Mouse (Mus musculus) intestine, embryonic 14.5 days (tissue): ENCODE measurements around the gene Fam184b. TPM values are rescaled to one million over a fixed set of nuclear protein-coding genes. Genes with fewer than 3 reads are reported as not detected.

Experiments
- ATAC-seq: fragments of 200-750 bp; cut with Nextera tagmentation; replicated peaks from 2 replicates; pipeline ENCODE4 v1.8.0; 2017; ENCODE audit warnings: low read depth, moderate number of reproducible peaks, moderate TSS enrichment, moderate library complexity; ENCODE audit not compliant: low FRiP score, low TSS enrichment
- DNase-seq: peaks from one replicate; pipeline ENCODE4 v3.0.0-alpha.2; 2018; ENCODE audit warnings: low spot score
- H3K27ac ChIP-seq: fragments of 300-500 bp; sonication (generic); 2 replicates; pipeline ENCODE4 v1.5.1; 2014; ENCODE audit warnings: low read depth, mild to moderate bottlenecking, control low read depth
- H3K27me3 ChIP-seq: fragments of 300-500 bp; sonication (generic); replicated peaks from 2 replicates; pipeline ENCODE4 v1.6.1; 2014; ENCODE audit warnings: low read length, control low read depth; ENCODE audit not compliant: control insufficient read depth, insufficient read depth
- H3K36me3 ChIP-seq: fragments of 300-500 bp; sonication (generic); 2 replicates; pipeline ENCODE4 v1.6.1; 2014; ENCODE audit warnings: low read length, control low read depth; ENCODE audit not compliant: control insufficient read depth, insufficient read depth
- H3K4me1 ChIP-seq: fragments of 300-500 bp; sonication (generic); replicated peaks from 2 replicates; pipeline ENCODE4 v1.6.1; 2014; ENCODE audit warnings: low read length, control low read depth, mixed read lengths; ENCODE audit not compliant: control insufficient read depth, insufficient read depth
- H3K4me2 ChIP-seq: fragments of 300-500 bp; sonication (generic); 2 replicates; pipeline ENCODE4 v1.6.1; 2014; ENCODE audit warnings: low read length
- H3K4me3 ChIP-seq: fragments of 300-500 bp; sonication (generic); 2 replicates; pipeline ENCODE4 v1.5.1; 2014; ENCODE audit warnings: low read depth, low read length, control low read depth, mixed read lengths
- H3K9ac ChIP-seq: fragments of 300-500 bp; sonication (generic); 2 replicates; pipeline ENCODE4 v1.6.1; 2014; ENCODE audit warnings: mild to moderate bottlenecking, low read length
- H3K9me3 ChIP-seq: fragments of 300-500 bp; sonication (generic); 2 replicates; pipeline ENCODE4 v1.6.1; 2016; ENCODE audit warnings: low read length, control low read depth; ENCODE audit not compliant: control insufficient read depth
- WGBS: fragments of 180-500 bp; shearing (Covaris S2); extraction: QIAGEN DNeasy Blood & Tissue Kit; methylation state at CpG from one replicate; pipeline ENCODE4 v1.1.7; 2014; 5-methylcytosine and 5-hydroxymethylcytosine counted together
- polyA plus RNA-seq: library from polyadenylated mRNA; unstranded; fragments of >200 nt; fragmentation: Nextera tagmentation; extraction: Ambion mirVana; gene quantifications from 2 replicates; pipeline ENCODE4 v1.2.1, GENCODE M21; 2014

Fam184b gene
- polyA plus RNA-seq, 1 experiment from 2014 or later, result 5.0 TPM

DNA sequence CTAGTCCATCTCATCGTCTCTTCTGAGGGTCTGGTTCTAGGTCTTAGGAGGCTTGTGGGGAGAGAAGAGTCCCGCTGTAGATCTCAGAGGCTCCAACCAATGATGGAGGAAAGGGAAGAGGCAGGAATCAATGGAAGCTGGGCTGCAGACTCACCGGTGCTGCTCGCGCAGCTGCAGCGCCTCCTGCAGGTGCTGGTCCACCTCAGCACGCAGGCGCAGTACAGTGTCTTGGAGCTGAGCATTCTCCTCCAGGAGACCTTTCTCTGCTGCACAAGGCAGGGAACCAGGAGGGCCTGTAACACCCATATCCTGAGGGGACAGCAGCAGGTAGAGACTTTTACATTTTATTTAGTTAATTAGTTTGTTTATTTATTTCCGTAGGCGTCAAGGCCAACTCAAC is 99.9 kb downstream of the Fam184b start:
- Histone ChIP-seq H3K4me2 (no peak overlapping the region), H3K27me3 (no peaks in the 10 kb centered on the region), H3K27ac (no peak overlapping the region), H3K9ac (no peak overlapping the region), H3K9me3 (no peaks in the 10 kb centered on the region), H3K4me3 (no peak overlapping the region), H3K36me3 (no peaks in the 10 kb centered on the region), H3K4me1 (no peaks in the 10 kb centered on the region)
- no peak for ATAC-seq
- no peak for DNase-seq
- 53% methylated on average over 10 of the region's 10 CpGs for WGBS

DNA sequence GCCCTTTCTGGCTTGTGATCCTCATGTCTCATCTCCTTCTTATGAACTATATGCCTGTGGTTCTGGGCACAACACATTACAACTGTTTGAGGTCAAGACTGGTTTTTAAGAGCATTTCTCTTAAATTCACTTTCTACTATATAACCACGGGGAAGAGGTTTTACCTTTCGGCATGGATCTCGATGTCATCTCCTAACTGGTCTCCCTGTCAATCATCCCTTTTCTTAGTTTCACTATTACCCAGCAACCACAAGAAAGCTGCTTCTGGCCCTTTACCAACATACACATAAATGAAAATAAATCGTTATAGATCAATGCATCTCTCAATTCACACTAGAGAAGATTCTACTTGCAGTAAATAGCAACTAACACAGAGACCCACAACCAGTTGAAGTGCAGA is 104.2 kb downstream of the Fam184b start:
- no peak overlapping the region for H3K4me3 ChIP-seq
- no peak for ATAC-seq
- H3K27me3 ChIP-seq, result no peaks in the 10 kb centered on the region
- DNase-seq, result no peak
- H3K4me2 ChIP-seq, result no peak overlapping the region
- H3K4me1 ChIP-seq, result no peaks in the 10 kb centered on the region
- no peaks in the 10 kb centered on the region for H3K9me3 ChIP-seq
- peaks cover 8% of the 10 kb centered on the region for H3K36me3 ChIP-seq
- WGBS, result 70% methylated on average over 4 of the region's 4 CpGs
- H3K9ac ChIP-seq, result no peak overlapping the region
- H3K27ac ChIP-seq, result no peak overlapping the region

DNA sequence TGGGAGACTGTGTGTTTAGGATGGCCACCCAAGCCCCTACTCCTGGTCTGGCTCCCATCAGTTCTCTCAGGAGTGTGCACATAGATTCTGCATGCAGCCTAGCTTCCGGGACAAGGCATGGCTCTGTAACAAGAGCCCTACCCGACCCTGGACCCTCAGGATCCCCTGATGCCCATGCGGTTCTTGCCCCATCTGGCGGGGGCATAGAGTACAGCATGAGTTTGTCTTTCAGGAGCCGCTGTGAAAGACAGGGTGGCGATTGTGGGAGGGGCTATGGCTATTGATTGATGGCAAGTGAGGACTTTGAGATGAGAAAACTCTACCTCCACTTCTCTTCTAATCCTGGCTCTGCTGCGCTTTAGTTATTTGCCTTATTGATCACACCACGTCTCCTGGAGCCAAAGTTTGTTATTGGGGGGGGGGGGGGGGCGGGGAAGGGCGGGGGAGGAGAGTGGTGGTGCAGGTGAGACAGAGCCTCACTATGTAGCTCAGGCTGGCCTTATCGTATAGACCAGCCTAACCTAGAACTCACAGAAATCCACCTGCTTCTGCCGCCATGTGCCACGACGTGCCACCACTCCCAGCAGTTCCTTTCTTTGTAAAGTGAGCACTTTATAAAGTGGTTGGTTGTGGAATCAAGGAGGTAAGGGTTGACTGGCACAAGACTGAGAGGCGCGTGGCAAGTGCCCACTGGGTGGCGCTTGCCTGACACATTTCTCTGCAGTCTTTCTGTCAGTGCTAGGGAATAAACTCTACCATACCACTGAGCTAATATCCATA is 104.9 kb downstream of the Fam184b start:
- Histone ChIP-seq H3K4me2 (no peak overlapping the region), H3K4me1 (no peaks in the 10 kb centered on the region), H3K36me3 (peaks cover 11% of the 10 kb centered on the region), H3K4me3 (no peak overlapping the region), H3K27ac (no peak overlapping the region), H3K27me3 (no peaks in the 10 kb centered on the region), H3K9me3 (no peaks in the 10 kb centered on the region), H3K9ac (no peak overlapping the region)
- WGBS, result 11% methylated on average over 15 of the region's 17 CpGs
- ATAC-seq (peak; percentile 72), DNase-seq (peak; percentile 60)

DNA sequence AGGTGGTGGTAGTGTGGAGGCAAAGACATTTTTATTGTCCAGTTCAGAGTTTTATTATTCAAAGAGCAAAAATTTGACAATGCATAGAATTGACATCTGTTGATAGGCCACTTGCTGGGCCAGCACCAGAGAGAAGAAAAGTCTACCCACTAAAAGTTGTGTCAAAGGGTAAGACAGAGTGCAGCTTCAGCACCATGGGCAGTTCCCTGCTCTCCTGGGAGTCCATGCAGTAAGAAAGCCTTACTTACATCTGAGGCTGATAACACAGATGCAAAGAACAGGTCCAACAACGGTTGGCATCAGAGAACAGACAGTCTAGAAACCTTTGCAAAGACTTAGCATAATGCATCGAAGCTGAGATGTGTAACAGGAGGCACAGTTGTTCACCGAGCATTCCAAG is 109.7 kb downstream of the Fam184b start:
- Histone ChIP-seq H3K27me3 (no peaks in the 10 kb centered on the region), H3K4me3 (no peak overlapping the region), H3K36me3 (peaks cover 59% of the 10 kb centered on the region), H3K4me2 (no peak overlapping the region), H3K4me1 (no peaks in the 10 kb centered on the region), H3K9me3 (no peaks in the 10 kb centered on the region), H3K27ac (no peak overlapping the region), H3K9ac (no peak overlapping the region)
- 84% methylated on average over 3 of the region's 3 CpGs for WGBS
- DNase-seq (peak; percentile 66), ATAC-seq (no peak)

DNA sequence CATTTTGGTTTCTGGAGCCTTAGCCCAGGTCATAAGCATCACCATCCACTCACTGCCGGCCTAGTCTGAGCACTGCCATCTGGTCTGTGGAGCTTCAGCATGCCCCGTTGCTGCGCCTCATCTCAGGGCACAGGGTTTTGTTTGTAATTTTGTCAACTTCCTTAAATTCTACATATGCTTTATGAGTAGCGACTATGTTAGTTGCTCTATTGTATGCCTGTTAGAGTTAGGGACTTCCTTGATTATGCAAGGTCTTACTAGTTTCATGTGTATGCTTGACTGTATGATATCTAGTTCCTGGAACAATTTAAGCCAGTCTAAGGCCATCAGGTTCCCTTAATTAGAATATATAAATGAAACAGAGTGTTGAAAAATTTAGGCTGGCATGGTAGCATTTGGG is 113.1 kb downstream of the Fam184b start:
- no peak overlapping the region for H3K9ac ChIP-seq
- peaks cover 4% of the 10 kb centered on the region for H3K4me1 ChIP-seq
- DNase-seq (no peak), ATAC-seq (no peak)
- H3K9me3 ChIP-seq, result no peaks in the 10 kb centered on the region
- H3K27me3 ChIP-seq, result no peaks in the 10 kb centered on the region
- no peak overlapping the region for H3K27ac ChIP-seq
- H3K4me2 ChIP-seq, result no peak overlapping the region
- no peak overlapping the region for H3K4me3 ChIP-seq
- H3K36me3 ChIP-seq, result peaks cover 81% of the 10 kb centered on the region
- 89% methylated on average over 4 of the region's 4 CpGs for WGBS

DNA sequence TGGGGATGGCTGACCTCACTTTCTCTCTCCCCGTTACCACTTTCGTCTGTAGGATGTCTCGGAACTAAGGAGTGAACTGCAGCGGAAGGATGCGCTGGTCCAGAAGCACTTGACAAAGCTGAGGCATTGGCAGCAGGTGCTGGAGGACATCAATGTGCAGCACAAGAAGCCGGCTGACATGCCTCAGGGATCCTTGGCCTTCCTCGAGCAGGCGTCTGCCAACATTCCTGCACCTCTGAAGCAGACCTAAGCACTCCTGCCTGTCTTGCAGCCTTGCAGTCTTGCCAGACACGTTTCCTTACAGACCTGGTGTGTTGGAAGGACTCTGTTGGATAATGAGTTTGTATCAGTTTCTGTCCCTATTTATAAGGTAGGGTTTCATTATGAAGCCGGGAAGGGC is 114.3 kb downstream of the Fam184b start:
- WGBS, result 91% methylated on average over 10 of the region's 10 CpGs
- peaks cover 72% of the 10 kb centered on the region for H3K36me3 ChIP-seq
- H3K9me3 ChIP-seq, result no peaks in the 10 kb centered on the region
- H3K27ac ChIP-seq, result no peak overlapping the region
- ATAC-seq (no peak), DNase-seq (no peak)
- no peak overlapping the region for H3K4me2 ChIP-seq
- no peaks in the 10 kb centered on the region for H3K27me3 ChIP-seq
- peaks cover 8% of the 10 kb centered on the region for H3K4me1 ChIP-seq
- no peak overlapping the region for H3K4me3 ChIP-seq
- H3K9ac ChIP-seq, result no peak overlapping the region

DNA sequence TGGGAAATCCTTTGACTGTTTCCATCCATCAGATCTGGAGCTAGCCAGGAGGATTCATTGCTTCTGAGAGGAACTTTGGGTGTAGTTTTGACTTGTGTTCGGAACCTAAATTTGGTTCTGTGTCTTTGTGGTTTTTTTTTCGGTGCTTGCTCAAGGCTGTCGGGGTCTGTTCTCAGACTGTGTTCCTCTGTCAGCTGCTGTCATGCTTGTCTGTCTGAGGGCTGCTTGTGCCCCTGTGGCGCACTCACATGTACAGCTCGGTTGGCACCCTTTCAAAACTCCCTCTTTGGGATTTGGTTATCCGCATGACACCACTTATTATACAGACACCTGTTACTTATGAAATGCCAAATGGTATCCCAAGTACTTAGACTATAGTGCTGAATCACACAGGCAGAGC is 117.8 kb downstream of the Fam184b start:
- Histone ChIP-seq H3K9ac (no peak overlapping the region), H3K4me1 (peaks cover 8% of the 10 kb centered on the region), H3K27ac (no peak overlapping the region), H3K36me3 (peaks cover 41% of the 10 kb centered on the region), H3K9me3 (no peaks in the 10 kb centered on the region), H3K4me2 (peak overlapping the region; percentile 95), H3K4me3 (peak overlapping the region; percentile 97; the same call in 1 of the 2 replicates), H3K27me3 (no peaks in the 10 kb centered on the region)
- no peak for ATAC-seq
- WGBS, result 90% methylated on average over 6 of the region's 6 CpGs
- DNase-seq, result no peak

DNA sequence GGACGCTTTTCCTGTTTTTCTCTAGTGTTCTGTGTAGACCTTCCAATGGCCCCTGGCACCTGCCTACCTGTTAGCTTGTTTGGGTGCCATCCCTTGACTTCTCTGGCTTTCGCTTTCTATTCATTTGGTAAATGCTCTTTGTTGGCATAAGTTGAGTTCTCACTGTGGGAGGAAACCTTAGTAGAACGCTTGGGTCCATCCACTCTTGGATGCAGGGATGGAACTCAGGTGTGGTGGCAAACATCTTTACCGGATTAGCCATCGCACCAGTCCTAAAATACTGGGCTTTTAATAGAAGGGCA is 118.7 kb downstream of the Fam184b start:
- Histone ChIP-seq H3K4me1 (peaks cover 8% of the 10 kb centered on the region), H3K27me3 (no peaks in the 10 kb centered on the region), H3K27ac (no peak overlapping the region), H3K4me3 (peak overlapping the region; percentile 97), H3K4me2 (peak overlapping the region; percentile 95), H3K9ac (peak overlapping the region; percentile 88), H3K9me3 (no peaks in the 10 kb centered on the region), H3K36me3 (peaks cover 33% of the 10 kb centered on the region)
- WGBS, result 4% methylated on average over 5 of the region's 5 CpGs
- DNase-seq, result no peak
- no peak for ATAC-seq
